Mouse (Mus musculus) lung, embryonic 15.5 days (tissue): ENCODE measurements around the gene Elp1. TPM values are rescaled to one million over a fixed set of nuclear protein-coding genes. Genes with fewer than 3 reads are reported as not detected.

Experiments
- ATAC-seq: fragments of 200-750 bp; cut with Nextera tagmentation; 2 replicates; pipeline ENCODE4 v1.8.0; 2017; ENCODE audit warnings: moderate number of reproducible peaks, borderline replicate concordance; ENCODE audit not compliant: low FRiP score, low TSS enrichment; ENCODE audit errors: extremely low read depth
- H3K27ac ChIP-seq: fragments of 300-500 bp; sonication (generic); 2 replicates; pipeline ENCODE4 v1.5.1; 2015; ENCODE audit warnings: moderate library complexity, mild to moderate bottlenecking, inconsistent platforms
- H3K27me3 ChIP-seq: fragments of 300-500 bp; sonication (generic); 2 replicates; pipeline ENCODE4 v1.6.1; 2015; ENCODE audit warnings: inconsistent platforms
- H3K36me3 ChIP-seq: fragments of 300-500 bp; sonication (generic); 2 replicates; pipeline ENCODE4 v1.6.1; 2015; ENCODE audit warnings: inconsistent platforms
- H3K4me1 ChIP-seq: fragments of 300-500 bp; sonication (generic); 2 replicates; pipeline ENCODE4 v1.6.1; 2015; ENCODE audit warnings: inconsistent platforms
- H3K4me2 ChIP-seq: fragments of 300-500 bp; sonication (generic); 2 replicates; pipeline ENCODE4 v1.6.1; 2015; ENCODE audit warnings: inconsistent platforms, mild to moderate bottlenecking, moderate library complexity
- H3K4me3 ChIP-seq: fragments of 300-500 bp; sonication (generic); 2 replicates; pipeline ENCODE4 v1.5.1; 2015; ENCODE audit warnings: mild to moderate bottlenecking, inconsistent platforms
- H3K9ac ChIP-seq: fragments of 300-500 bp; sonication (generic); 2 replicates; pipeline ENCODE4 v1.6.1; 2015; ENCODE audit warnings: inconsistent platforms
- H3K9me3 ChIP-seq: fragments of 300-500 bp; sonication (generic); 2 replicates; pipeline ENCODE4 v1.6.1; 2016; ENCODE audit warnings: inconsistent platforms
- WGBS: fragments of 180-500 bp; shearing (Covaris S2); methylation state at CpG from one replicate; pipeline ENCODE4 v1.1.7; 2015; 5-methylcytosine and 5-hydroxymethylcytosine counted together
- polyA plus RNA-seq: library from polyadenylated mRNA; unstranded; fragments of >200 nt; fragmentation: Nextera tagmentation; extraction: Ambion mirVana; gene quantifications from 2 replicates; pipeline ENCODE4 v1.2.1, GENCODE M21; 2015

Elp1 gene
- polyA plus RNA-seq, 1 experiment from 2014 or later = 39.2 TPM

DNA sequence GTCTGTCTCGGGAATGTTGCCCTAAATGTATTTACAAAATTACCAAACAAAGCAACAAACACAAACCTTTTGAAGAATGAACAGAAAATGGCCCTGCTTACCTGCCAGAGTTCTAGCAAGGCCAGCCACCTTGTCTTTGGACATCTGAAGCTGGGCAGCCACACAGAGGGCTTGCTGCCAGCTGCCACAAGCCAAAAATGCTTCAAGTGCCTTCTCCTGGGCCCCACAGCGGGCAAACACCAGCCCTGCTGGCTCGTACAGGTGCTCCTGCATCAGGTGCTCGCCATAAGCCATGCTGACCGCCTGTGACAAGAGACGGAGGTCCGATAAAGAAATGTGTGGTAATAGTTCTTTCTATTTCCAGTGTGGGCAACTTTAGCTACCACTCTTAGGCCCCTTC is 33.2 kb downstream of the Elp1 start:
- Histone ChIP-seq H3K9ac (no peak overlapping the region), H3K36me3 (peaks cover 92% of the 10 kb centered on the region), H3K27me3 (no peaks in the 10 kb centered on the region), H3K9me3 (no peaks in the 10 kb centered on the region), H3K4me2 (no peak overlapping the region), H3K4me1 (no peaks in the 10 kb centered on the region), H3K27ac (no peak overlapping the region), H3K4me3 (no peak overlapping the region)
- no peak for ATAC-seq
- 85% methylated on average over 7 of the region's 7 CpGs for WGBS

DNA sequence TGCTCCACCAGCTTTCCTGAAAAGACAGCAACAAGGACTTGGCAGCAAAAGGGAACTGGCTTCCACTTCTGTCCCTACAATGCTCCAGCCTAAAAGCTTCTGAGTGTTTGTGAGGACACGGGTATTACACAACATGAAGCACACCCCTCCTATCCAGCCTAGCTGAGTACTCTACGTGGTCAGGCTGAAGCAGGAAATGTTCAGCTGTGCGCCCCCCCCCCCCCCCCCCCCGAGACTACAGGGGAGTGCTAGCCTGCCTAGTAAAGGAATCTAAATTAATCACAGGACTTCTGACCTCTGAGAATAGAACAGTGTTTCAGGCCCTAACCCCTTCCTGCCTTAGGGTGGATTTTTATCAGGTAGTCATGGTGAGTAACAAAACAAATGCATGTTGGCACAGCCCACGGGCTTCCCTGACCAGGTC is 34.3 kb downstream of the Elp1 start:
- H3K9me3 ChIP-seq = no peaks in the 10 kb centered on the region
- H3K4me2 ChIP-seq = no peak overlapping the region
- no peak overlapping the region for H3K27ac ChIP-seq
- no peak overlapping the region for H3K4me3 ChIP-seq
- peaks cover 87% of the 10 kb centered on the region for H3K36me3 ChIP-seq
- H3K27me3 ChIP-seq = no peaks in the 10 kb centered on the region
- WGBS = 59% methylated on average over 5 of the region's 5 CpGs
- no peak overlapping the region for H3K9ac ChIP-seq
- ATAC-seq = no peak
- no peaks in the 10 kb centered on the region for H3K4me1 ChIP-seq

DNA sequence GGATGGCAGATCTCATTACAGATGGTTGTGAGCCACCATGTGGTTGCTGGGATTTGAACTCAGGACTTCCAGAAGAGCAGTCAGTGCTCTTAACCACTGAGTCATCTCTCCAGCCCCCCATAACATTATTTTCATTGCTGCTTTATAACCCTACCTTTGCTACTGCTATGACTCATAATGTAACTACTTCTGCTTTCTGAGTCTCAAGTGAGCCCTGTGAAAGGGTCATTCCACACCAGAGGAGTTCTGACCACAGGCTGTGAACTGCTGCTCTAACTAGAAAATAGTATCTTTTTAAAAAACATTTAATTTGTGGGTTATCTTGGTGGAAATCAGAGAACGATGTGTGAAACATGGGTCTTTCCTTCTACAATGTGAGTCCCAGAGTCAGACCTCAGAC is 44.4 kb downstream of the Elp1 start:
- Histone ChIP-seq H3K4me3 (no peak overlapping the region), H3K9me3 (no peaks in the 10 kb centered on the region), H3K4me1 (no peaks in the 10 kb centered on the region), H3K4me2 (no peak overlapping the region), H3K27ac (no peak overlapping the region), H3K27me3 (no peaks in the 10 kb centered on the region), H3K36me3 (peaks cover 80% of the 10 kb centered on the region), H3K9ac (no peak overlapping the region)
- ATAC-seq = no peak
- 86% methylated on average over 1 of the region's 1 CpGs for WGBS

DNA sequence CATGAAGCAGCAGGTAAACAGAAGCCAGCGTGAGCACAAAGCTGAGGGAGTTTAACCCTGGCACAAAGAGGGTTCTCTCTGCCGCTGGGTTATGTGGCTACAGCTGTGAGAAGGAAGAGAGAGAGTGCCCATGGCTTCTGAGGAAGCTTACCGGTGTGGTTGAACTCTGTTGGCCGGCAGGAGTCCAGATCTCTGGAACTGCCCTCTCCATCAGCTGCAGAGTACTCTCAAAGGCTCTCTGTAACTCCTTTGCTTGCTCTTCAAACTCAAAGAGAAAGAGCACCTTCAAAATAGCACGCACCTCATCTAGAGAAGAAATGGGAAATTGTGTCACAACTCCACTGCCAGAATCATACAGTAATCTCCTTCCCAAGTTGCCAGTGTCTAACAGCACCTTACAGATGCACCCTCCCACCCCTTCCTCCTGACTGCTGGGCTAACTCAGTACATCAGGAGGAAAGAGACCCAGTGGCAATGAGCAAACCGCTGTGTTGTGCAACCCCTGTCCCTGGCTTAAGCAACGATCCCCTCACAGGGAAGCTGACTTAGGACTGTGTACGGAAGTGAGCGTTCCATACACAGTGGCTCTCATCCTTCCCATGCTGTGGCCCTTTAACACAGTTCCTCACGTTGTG is 45.0 kb downstream of the Elp1 start:
- H3K4me3 ChIP-seq = no peak overlapping the region
- ATAC-seq = no peak
- no peak overlapping the region for H3K4me2 ChIP-seq
- H3K36me3 ChIP-seq = peaks cover 80% of the 10 kb centered on the region
- no peak overlapping the region for H3K9ac ChIP-seq
- no peaks in the 10 kb centered on the region for H3K4me1 ChIP-seq
- no peaks in the 10 kb centered on the region for H3K27me3 ChIP-seq
- H3K9me3 ChIP-seq = no peaks in the 10 kb centered on the region
- no peak overlapping the region for H3K27ac ChIP-seq
- 86% methylated on average over 10 of the region's 10 CpGs for WGBS

DNA sequence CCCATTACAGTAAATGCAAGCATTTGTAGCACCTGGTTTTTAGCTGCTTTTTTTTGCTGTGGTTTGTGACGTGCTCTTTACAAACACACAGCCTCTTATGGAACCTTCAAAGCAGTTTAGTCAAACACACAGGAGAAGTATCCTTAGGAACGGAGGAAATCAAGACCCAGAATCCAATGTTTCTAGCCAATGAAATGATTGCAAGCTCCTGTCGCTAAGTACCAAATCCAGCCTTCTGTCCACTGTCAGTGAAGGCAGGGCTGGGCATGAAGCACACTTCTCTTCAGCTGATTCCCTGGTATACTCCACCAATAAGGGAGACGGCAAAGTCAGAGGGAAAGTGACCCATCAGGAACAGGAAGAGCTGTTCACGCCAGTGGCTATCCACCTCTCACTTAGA is 46.1 kb downstream of the Elp1 start:
- Histone ChIP-seq H3K36me3 (peaks cover 83% of the 10 kb centered on the region), H3K27me3 (no peaks in the 10 kb centered on the region)
- 80% methylated on average over 5 of the region's 5 CpGs for WGBS

DNA sequence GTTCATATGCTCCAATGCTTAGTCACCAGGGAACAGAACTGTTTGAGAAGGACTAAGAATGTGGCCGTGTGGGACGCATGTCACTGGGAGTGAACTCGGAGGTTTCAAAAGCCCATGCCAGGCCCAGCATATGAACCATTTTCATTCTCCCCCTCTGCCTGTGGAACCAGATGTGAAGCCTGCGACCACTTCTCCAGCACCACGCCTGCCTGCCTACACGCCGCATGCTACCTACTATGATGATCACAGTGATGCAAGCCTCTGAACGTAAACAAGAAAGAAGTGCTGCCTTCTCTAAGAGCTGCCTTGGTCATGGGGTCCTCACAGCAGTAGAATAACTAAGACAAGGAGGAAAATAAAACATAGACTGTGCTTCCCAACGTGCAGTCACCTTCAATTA is 54.7 kb downstream of the Elp1 start:
- peaks cover 41% of the 10 kb centered on the region for H3K36me3 ChIP-seq
- 95% methylated on average over 9 of the region's 9 CpGs for WGBS

More for the DNA sequence above, 46.1 kb downstream of the Elp1 start:
- ATAC-seq = no peak
- Histone ChIP-seq H3K9ac (no peak overlapping the region), H3K4me1 (no peaks in the 10 kb centered on the region), H3K4me2 (no peak overlapping the region), H3K4me3 (no peak overlapping the region), H3K27ac (no peak overlapping the region), H3K9me3 (no peaks in the 10 kb centered on the region)

DNA sequence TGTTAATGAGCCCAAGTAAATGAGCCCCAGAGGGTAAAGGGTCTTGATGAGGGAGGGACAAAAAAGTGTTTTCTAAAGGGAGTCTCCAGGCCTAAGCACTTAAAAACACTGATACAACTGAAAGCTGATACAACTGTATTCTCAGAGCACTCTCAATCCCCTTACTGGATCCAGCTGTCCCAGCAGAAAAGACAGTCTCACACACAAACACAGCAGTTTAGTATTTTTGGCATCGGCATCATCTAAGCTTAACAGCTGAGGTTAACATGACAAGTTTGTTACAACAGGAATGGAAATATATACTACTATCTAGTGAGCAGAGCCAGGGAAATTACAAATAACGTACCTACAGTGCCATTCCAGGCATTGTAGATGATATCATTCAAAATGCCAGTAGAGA is 55.8 kb downstream of the Elp1 start:
- Histone ChIP-seq H3K36me3 (peaks cover 33% of the 10 kb centered on the region), H3K27ac (no peak overlapping the region), H3K27me3 (no peaks in the 10 kb centered on the region), H3K4me1 (no peaks in the 10 kb centered on the region), H3K4me3 (no peak overlapping the region), H3K9me3 (no peaks in the 10 kb centered on the region), H3K4me2 (no peak overlapping the region), H3K9ac (no peak overlapping the region)
- 92% methylated on average over 2 of the region's 2 CpGs for WGBS
- no peak for ATAC-seq

More for the DNA sequence above, 54.7 kb downstream of the Elp1 start:
- no peaks in the 10 kb centered on the region for H3K27me3 ChIP-seq
- no peak for ATAC-seq
- H3K9ac ChIP-seq = no peak overlapping the region
- H3K9me3 ChIP-seq = no peaks in the 10 kb centered on the region
- no peak overlapping the region for H3K4me2 ChIP-seq
- H3K4me1 ChIP-seq = no peaks in the 10 kb centered on the region
- no peak overlapping the region for H3K4me3 ChIP-seq
- H3K27ac ChIP-seq = no peak overlapping the region

DNA sequence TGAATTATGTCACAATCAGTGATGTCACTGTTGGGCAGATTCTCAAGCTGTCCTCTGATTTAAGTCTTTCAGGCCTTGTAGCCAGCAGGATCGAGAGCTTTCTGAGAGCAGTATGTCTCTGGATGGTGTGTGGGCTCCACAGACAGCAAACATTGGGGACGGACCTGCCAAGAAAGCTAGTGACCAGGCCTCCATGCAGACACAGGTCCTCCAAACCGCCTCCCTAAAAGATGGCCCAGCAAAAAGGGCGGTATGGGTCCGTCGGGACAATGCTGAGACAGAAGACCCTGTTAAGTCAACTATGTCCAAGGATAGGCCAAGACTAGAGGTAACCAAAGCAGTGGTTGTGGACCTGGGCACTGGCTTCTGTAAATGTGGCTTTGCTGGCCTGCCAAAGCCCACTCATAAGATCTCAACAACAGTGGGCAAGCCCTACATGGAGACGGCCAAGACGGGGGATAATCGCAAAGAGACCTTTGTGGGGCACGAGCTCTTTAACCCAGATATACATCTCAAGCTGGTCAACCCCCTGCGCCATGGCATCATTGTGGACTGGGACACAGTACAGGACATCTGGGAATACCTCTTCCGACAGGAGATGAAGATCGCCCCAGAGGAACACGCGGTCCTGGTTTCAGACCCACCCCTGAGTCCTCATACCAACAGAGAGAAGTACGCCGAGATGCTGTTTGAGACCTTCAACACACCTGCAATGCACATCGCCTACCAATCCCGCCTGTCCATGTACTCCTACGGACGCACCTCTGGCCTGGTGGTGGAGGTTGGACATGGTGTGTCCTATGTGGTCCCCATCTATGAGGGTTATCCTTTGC is 58.6 kb downstream of the Elp1 start, which contains the start of gene Actl7a:
Gene Actl7a, plus strand, starts transcription at position 51 of the 833 bp plus-strand sequence.
- 93% methylated on average over 21 of the region's 21 CpGs for WGBS
- no peak within 1 kb of the TSS for H3K4me3 ChIP-seq
- no peak within 1 kb of the TSS for H3K27ac ChIP-seq
- H3K4me1 ChIP-seq = no peaks in the 10 kb centered on the region
- ATAC-seq = no peak
- no peaks in the 10 kb centered on the region for H3K27me3 ChIP-seq
- no peak within 1 kb of the TSS for H3K4me2 ChIP-seq
- peaks cover 13% of the 10 kb centered on the region; the same call in 1 of the 2 replicates for H3K36me3 ChIP-seq
- H3K9ac ChIP-seq = no peak within 1 kb of the TSS
- H3K9me3 ChIP-seq = no peaks in the 10 kb centered on the region

DNA sequence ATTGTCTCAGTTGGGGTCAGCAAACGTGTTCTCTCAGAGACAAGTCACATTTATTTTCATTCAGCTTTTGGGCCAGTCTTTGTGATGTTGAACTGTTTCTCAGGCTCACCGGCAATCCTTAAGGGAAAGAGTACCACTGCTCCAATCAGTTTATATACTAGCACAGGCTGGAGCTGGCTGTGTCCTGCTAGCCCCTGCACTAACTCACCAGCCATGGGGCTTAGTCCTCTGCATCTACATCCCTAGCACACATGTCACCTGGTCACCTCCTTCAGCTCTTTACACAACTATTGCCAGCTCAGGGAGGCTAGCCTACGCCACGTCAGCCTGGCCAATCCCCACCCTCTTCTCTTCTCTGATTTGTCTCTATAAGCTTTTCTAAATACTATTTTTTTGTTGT is 59.4 kb downstream of the Elp1 start:
- H3K4me3 ChIP-seq = no peak overlapping the region
- no peaks in the 10 kb centered on the region for H3K9me3 ChIP-seq
- H3K4me2 ChIP-seq = no peak overlapping the region
- no peak for ATAC-seq
- H3K36me3 ChIP-seq = peaks cover 10% of the 10 kb centered on the region; the same call in 1 of the 2 replicates
- H3K27ac ChIP-seq = no peak overlapping the region
- H3K9ac ChIP-seq = no peak overlapping the region
- no peaks in the 10 kb centered on the region for H3K4me1 ChIP-seq
- H3K27me3 ChIP-seq = no peaks in the 10 kb centered on the region
- WGBS = 80% methylated on average over 4 of the region's 4 CpGs

DNA sequence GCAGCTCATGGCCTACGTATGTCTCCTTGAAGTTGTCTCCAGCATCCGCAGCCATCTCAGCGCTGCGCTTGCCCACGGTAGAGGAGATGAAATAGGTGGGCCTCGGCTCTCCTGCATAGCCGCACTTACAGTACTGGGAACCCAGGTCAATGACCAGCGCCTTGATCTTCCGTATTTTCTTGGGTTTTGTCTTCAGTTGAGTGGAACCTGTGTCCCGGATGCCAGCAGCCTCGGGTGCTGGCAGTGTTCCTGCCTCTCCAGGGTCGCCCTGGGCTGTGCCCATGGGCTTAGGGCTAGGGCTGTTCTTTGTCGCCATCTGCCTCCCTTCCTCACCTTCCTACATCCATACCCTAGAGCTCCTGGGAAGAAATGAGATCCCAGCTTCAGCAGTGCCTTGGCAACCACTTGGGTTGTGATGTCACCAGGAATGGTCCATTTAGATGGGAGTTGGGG is 61.1 kb downstream of the Elp1 start, which contains the start of gene Actl7b:
Gene Actl7b, minus strand, starts transcription at position 403 of the 453 bp plus-strand sequence.
- Histone ChIP-seq H3K4me3 (no peak within 1 kb of the TSS), H3K9me3 (no peaks in the 10 kb centered on the region), H3K27me3 (no peaks in the 10 kb centered on the region), H3K4me1 (no peaks in the 10 kb centered on the region), H3K9ac (no peak within 1 kb of the TSS), H3K27ac (no peak within 1 kb of the TSS), H3K4me2 (no peak within 1 kb of the TSS), H3K36me3 (0 out of 2 replicates have a peak, but pooled peaks cover 3% of the 10 kb centered on the region)
- WGBS = 91% methylated on average over 13 of the region's 13 CpGs
- no peak; the same call in 1 of the 2 replicates for ATAC-seq

DNA sequence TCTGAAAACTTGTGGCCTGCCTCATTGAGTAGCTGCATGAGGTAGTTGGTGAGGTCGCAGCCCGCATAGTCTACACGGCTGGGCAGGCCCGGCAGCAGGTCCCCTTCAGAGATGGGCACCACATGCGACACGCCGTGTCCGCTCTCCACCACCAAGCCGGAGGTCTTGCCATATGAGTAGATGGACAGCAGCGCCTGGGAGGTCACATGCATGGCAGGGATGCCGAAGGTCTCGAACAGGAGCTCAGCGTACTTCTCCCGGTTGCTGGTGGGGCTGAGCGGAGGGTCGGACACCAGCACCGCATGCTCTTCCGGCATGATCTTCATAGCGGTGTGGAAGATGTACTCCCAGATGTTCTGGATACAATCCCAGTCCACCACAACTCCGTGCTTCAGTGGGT is 61.5 kb downstream of the Elp1 start:
- no peak overlapping the region for H3K4me3 ChIP-seq
- H3K27me3 ChIP-seq = no peaks in the 10 kb centered on the region
- 96% methylated on average over 20 of the region's 20 CpGs for WGBS
- no peak overlapping the region for H3K27ac ChIP-seq
- 0 out of 2 replicates have a peak, but pooled peaks cover 3% of the 10 kb centered on the region for H3K36me3 ChIP-seq
- H3K9ac ChIP-seq = no peak overlapping the region
- no peak overlapping the region for H3K4me2 ChIP-seq
- no peak; the same call in 1 of the 2 replicates for ATAC-seq
- H3K4me1 ChIP-seq = no peaks in the 10 kb centered on the region
- no peaks in the 10 kb centered on the region for H3K9me3 ChIP-seq

DNA sequence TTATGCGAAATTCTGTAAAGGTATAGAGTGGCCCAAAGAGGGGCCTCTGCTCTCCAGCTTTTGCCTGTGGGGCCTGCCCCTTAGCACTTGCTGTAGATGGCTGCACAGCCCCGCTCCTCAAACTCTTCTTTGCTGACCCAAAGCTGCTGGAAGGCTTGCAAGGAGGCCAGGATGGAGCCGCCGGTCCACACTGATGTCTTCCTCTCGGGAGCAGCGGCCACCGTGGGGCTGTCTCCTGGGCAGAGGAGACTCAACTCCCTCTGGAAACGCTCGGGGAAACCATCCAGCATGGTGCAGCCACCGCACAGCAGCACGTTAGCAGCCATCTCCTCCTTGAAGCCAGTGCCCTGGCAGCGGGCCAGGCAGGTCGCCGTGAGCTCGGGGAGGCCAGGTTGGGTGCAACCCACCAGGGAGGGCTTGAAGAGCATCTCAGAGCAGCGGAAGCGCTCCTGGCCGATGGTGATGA is 62.1 kb downstream of the Elp1 start, which contains the start of gene Gm26657:
Gene Gm26657, plus strand, starts transcription at position 51 of the 466 bp plus-strand sequence.
- no peaks in the 10 kb centered on the region for H3K9me3 ChIP-seq
- 0 out of 2 replicates have a peak, but pooled peaks cover 3% of the 10 kb centered on the region for H3K36me3 ChIP-seq
- H3K4me2 ChIP-seq = no peak within 1 kb of the TSS
- H3K27ac ChIP-seq = no peak within 1 kb of the TSS
- H3K4me1 ChIP-seq = no peaks in the 10 kb centered on the region
- no peak within 1 kb of the TSS for H3K4me3 ChIP-seq
- H3K27me3 ChIP-seq = no peaks in the 10 kb centered on the region
- ATAC-seq = no peak
- WGBS = 75% methylated on average over 18 of the region's 18 CpGs
- H3K9ac ChIP-seq = no peak within 1 kb of the TSS
